Mouse (Mus musculus) embryonic facial prominence, embryonic 11.5 days (tissue): ENCODE results near the gene Ypel1. TPM values are rescaled to one million over a fixed set of nuclear protein-coding genes. Genes with fewer than 3 reads are reported as not detected.
A peak's percentile ranks its signal among the peaks of the same experiment; 100 is the strongest.

ENCODE experiments used
- microRNA counts: library from miRNA; unstranded; fragments of <30 nt; microRNA quantifications from one replicate; lab custom pipeline; 2016
- microRNA-seq: library from miRNA; unstranded; fragments of <30 nt; microRNA quantifications from one replicate; pipeline ENCODE4, GENCODE M21; 2016; ENCODE audit warnings: borderline number of aligned reads
- polyA plus RNA-seq: library from polyadenylated mRNA; unstranded; fragments of >200 nt; fragmentation: Nextera tagmentation; extraction: Ambion mirVana; gene quantifications from 2 replicates; pipeline ENCODE4 v1.2.1, GENCODE M21; 2014

The Ypel1 gene
- polyA plus RNA-seq, 1 experiment from 2014 or later = 97.1 TPM

MicroRNAs within 50 kb of the gene (microRNA counts, 519-probe panel; counts per million panel counts)
- microRNA mmu-miR-130b (lab: Ali Mortazavi, UCI) = 5,557 counts per million, percentile 94 among the panel's probes with 10 or more counts
- 2,765 counts per million, percentile 33 among the panel's probes with 10 or more counts for microRNA mmu-miR-301b (lab: Ali Mortazavi, UCI)

Small RNA genes lying within 50 kb of the gene (microRNA-seq; reads per million reads assigned to microRNA genes)
- 11,056 reads per million, percentile 94 among the genes with 10 or more reads in this experiment for gene Mir130b
- 235 reads per million, percentile 55 among the genes with 10 or more reads in this experiment for gene Mir301b

Other genes starting within 250 kb of the Ypel1 start
- gene Spag6l, start 240.2 kb upstream of the Ypel1 start, polyA plus RNA-seq = 0.17 and 0.54 TPM in 2 replicates
- not detected in 2 replicates for gene Igll1, start 205.7 kb upstream of the Ypel1 start, polyA plus RNA-seq
- 56.8 and 64.1 TPM in 2 replicates for gene Top3b, start 199.0 kb upstream of the Ypel1 start, polyA plus RNA-seq
- 1.8 and 2.1 TPM in 2 replicates for gene Vpreb1, start 198.9 kb upstream of the Ypel1 start, polyA plus RNA-seq
- gene Ppm1f, start 173.2 kb upstream of the Ypel1 start, polyA plus RNA-seq = 15.6 and 18.2 TPM in 2 replicates
- 182 and 185 TPM in 2 replicates for gene Mapk1, start 86.3 kb upstream of the Ypel1 start, polyA plus RNA-seq
- 129 and 142 TPM in 2 replicates for gene Ppil2, start 41.6 kb downstream of the Ypel1 start, polyA plus RNA-seq
- gene 2610318N02Rik, start 55.5 kb downstream of the Ypel1 start, polyA plus RNA-seq = 107 and 108 TPM in 2 replicates
- 57.2 and 65.8 TPM in 2 replicates for gene Sdf2l1, start 62.7 kb downstream of the Ypel1 start, polyA plus RNA-seq
- gene Ydjc, start 74.9 kb downstream of the Ypel1 start, polyA plus RNA-seq = 6.2 and 8.8 TPM in 2 replicates
- 0.24 and 0.49 TPM in 2 replicates for gene Ccdc116, start 77.5 kb downstream of the Ypel1 start, polyA plus RNA-seq
- 425 and 458 TPM in 2 replicates for gene Ube2l3, start 133.0 kb downstream of the Ypel1 start, polyA plus RNA-seq
- 0.41 and 0.47 TPM in 2 replicates for gene Rimbp3, start 138.9 kb downstream of the Ypel1 start, polyA plus RNA-seq
- gene Hic2, start 163.9 kb downstream of the Ypel1 start, polyA plus RNA-seq = 6.1 and 7.8 TPM in 2 replicates
- gene Tmem191c, start 206.4 kb downstream of the Ypel1 start, polyA plus RNA-seq = 4.0 and 5.2 TPM in 2 replicates